Mouse (Mus musculus): Measurements from ENCODE around the gene Nynrin. TPM values are rescaled to one million over a fixed set of nuclear protein-coding genes. Genes with fewer than 3 reads are reported as not detected.

Nynrin gene
- polyA plus RNA-seq, 1 experiment, result 6.2 TPM

GRCm38 (mm10) chr14:55878316-55878940 is 24.6 kb downstream of the Nynrin start:
- no peak for DNase-seq (ENCODE audit: low spot score)

- DNase-seq (ENCODE audit: low spot score), result no peak
These were observed 25.8 kb downstream of the Nynrin start for GRCm38 (mm10) chr14:55879623-55880022.

DNA sequence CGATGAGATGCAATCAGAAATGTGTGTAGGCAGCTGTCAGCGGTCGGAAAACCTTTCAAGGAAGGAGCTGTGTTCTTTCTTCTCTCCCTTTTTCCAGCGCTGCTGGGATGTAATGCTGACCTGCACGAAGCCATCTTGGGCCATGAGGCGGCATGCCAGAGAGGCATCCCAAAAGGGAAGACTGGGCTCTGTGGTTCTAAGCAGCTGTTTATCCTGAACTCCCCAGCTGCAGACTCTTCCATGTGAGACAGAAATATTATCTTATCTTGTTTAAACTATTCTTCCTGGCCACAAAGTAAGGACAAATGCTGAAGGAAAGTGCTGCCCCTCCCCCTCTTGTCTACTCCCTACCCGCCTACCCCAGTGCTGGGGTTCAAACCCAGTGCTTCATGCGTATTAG is 27.2 kb downstream of the Nynrin start:
- DNase-seq (ENCODE audit: low spot score), result no peak

DNA sequence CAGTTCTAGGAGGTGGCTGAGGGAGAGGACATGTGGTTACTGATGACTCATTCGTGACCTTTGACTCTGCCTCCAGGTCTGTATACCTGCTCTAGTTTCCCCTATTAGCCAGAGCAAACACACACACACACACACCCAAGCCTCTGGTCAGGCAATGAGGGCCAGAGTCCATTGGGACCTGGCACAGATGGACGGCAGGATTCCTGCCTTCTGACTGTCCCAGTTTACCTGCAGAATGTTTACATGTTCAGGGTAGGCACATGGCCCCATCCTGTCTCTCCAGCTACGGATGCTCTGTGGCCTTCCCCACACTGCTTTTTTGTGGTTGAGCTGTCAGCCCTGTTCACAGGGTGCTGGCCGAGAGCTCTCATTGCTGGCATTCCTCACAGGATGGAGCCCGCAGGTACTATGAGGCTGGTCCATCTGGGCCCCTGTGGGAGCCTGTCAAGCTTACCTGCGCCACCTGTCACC is 28.4 kb downstream of the Nynrin start:
- DNase-seq (ENCODE audit: low spot score), result peak; percentile 28

DNA sequence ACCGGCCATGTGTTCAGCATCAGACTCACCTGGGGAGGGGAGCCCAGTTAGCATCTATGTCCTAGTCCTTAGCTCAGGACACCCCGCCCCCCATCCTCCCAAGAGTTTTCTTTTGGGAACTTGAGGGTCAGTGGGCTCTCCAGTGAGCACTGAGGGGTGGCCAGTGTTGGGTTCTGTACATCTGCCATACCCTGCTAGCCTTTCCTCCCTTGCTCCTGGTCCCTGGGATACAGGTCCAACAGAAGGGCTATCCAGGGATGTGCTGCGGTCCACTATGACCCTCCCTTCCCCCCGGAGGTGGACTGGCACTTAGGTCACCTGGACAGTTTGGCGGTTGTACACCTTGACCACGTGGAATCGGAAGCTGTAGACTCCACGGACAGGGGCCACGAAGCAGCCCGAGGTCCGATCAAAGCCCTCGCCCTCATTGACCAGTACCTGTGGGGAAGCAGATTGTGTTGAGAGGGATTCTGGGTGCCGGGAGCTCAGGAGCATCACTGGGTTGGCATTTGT is 29.4 kb downstream of the Nynrin start:
- DNase-seq (ENCODE audit: low spot score), result no peak

DNA sequence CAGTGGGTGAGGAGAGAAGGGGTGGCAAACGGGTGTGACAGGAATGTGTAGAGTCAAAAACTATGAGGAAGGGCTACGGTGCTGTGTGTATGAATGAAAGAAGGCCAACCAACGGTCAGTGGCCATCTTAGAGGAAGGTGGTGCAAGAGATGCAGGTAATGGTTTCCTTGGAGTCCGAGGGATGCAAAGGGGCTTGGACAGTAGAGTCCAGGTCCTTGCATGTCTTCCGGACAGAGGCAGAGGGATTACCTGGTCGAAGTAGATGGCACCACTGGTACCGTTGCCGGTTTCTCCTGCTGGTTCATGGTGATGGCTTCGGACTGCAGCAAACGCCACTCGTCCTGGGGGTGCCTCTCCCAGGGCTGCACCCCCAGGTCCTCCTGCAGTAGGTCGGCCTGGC is 29.9 kb downstream of the Nynrin start:
- no peak for DNase-seq (ENCODE audit: low spot score)

DNA sequence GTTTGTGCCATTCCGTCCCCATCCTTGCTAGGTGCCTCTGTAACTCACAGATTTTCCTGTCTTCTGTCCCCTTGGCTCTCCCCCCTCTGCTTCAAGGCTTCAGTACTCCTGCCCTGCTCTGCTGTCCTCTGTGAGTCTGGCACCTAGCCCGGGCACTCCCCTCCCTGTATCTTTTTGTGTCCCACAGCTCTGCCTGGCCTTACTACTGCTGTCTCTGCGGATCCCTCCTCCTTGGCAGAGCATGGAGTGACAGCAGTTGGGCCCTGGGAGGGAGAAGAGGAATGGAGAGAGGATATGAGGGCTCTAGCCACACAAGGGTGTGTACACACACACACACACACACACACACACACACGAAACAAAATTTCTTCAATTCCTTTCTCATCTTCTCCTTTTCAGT is 30.4 kb downstream of the Nynrin start, which contains the start of gene Cbln3:
Gene Cbln3, minus strand, starts transcription at position 227 of the 400 bp plus-strand sequence.
- no peak for DNase-seq (ENCODE audit: low spot score)

DNA sequence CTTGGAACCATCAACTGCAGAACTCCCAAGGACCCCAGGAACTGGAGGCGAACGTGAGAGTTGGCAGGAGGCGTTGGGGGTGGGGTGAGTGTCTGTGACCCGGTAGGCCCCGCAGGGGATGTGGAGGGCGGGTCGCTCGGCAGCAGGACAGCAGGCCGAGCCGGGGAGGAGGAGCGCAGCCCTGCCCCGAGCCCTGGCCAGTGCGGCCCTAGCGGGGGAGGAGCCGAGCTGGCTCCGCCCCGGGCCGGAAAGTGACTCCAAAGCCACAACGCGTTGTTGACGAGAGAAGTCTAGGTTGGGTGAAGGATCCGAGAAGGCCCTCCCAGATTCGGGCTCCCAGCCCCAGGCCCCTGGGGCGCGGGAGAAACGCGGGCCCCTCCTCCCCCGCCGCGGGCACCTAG is 30.9 kb downstream of the Nynrin start, which contains the start of gene Khnyn:
Gene Khnyn, plus strand, starts transcription at position 235 of the 401 bp plus-strand sequence.
- peak; percentile 88 for DNase-seq (ENCODE audit: low spot score)

DNA sequence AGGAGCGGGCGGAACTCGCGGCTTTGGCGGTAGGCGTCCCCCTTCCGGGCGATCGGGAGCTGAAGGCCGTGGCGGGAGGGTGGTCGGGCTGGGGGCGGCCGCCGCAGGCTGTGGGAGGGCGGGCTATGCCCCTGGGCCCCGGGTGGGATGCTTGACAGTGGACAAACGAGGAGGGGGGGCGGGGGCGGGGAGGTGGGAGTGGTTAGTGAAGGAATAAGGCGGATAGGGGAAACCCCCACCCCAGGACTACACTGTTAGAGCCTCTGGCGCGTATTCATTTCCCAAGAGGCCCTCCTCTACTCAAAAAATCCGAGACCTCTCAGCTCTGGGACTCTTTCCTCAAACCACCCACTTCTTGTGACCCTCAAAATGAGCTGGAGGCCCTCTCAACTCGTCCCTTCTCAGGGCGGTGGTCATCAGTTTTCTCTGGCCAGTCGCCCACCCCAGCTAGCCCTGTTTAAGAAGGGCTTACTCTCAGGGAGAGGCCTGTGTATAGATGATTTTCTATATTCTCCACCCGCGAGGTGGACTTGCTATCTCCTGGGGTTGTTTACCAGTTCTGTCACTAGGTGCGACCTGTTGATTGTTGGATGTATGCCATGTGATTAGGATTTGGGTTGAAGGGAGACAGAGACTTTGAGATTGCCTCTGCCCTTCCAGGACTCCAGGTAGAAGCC is 31.4 kb downstream of the Nynrin start:
- DNase-seq (ENCODE audit: low spot score), result no peak

- DNase-seq (ENCODE audit: low spot score), result peak; percentile 40
These were observed 32.0 kb downstream of the Nynrin start for GRCm38 (mm10) chr14:55885791-55886271.

GRCm38 (mm10) chr14:55886571-55887382 is 33.0 kb downstream of the Nynrin start:
- DNase-seq (ENCODE audit: low spot score), result no peak

GRCm38 (mm10) chr14:55897671-55898070 is 43.9 kb downstream of the Nynrin start:
- DNase-seq (ENCODE audit: low spot score), result no peak

DNA sequence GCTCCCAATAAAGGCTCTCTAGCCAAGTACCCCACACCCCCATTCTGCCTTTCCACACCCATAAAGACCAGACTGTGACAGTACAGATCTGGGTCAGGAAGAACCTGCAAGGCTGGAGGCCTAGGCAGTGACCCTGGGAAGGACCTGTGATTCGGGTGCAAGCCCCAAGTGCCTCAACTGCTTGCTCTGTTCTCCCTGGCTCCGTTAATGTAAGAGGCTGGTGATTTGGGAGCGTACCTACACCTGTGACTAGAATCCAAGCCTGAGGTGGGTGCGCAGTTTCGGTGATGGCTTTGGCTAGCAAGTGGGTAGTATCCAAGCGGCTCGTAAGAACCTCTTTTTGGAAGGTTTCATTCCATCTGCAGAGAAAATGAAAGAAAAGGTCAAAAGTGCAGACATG is 45.1 kb downstream of the Nynrin start:
- no peak for DNase-seq (ENCODE audit: low spot score)

DNA sequence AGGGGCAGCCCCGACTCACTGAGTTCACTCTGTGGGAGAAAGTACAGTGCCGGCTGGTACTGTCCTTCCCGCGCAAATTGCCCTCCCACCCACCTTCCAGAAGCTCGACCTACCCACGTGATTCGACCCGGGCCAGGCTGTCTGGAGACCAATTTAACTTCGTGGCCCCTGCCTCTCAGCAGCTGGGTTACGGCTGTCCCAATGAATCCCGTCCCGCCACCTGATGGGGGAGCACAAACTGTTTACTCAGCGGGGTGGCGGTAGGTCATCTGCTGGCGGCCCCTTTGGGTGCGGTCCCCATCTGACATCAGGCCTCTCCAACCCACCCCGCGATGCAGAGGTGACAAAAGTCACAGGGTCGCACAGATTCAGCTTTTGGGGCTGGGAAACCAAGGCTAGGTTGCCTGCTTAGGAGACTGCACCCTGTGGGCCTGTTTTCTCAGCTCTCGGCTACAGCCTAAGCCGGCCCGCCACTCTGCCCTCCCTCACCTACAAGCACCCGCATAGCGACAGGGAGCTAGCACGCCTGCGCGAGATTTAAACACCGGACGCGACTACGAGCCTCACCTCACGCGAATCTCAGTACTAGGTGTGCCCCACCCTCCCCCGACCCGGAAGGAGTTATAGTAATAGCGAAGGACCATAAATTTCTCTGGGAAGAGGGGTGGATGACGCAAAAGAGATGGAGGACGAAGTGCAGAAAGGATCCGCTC is 46.0 kb downstream of the Nynrin start, which contains the start of gene Sdr39u1:
Gene Sdr39u1, minus strand, starts transcription at position 593 of the 713 bp plus-strand sequence.
- DNase-seq (ENCODE audit: low spot score), result peak; percentile 69

DNA sequence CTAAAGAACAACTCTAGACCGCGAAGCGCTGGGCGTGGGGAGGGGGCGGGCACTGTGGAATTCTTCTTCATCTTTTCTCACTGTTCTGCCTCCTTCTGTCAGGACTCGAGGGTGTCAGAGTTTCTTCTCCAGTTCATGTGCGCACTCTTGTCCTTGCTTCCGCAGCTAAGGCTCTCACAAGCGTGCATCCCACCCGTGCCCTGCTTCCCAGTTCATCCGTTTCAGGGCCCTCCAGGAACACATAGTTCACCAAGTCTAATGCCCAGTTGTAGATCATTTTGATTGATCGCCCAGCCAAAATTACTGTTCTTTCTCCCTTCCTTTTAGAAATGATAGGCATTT is 46.6 kb downstream of the Nynrin start:
- no peak for DNase-seq (ENCODE audit: low spot score)

DNA sequence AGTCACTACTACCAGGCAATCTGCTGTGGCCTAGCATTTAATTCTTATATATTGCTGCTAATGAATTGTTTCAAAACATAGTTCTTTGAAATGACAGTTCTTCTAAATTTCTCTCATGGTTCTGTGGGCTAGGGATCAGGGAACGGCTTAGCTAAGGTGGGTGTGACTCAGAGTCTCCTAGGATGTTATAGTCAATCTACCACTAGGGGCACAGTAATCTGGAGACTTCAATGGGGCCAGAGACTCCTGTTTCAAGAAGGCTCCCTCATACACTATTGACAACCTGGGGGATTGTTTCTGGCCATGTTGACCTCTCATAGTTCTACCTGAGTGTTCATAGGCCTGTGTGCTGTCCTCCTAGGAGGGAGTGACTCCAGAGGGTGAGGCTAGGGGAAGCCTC is 51.7 kb downstream of the Nynrin start:
- DNase-seq (ENCODE audit: low spot score), result no peak

- DNase-seq (ENCODE audit: low spot score), result no peak
These were observed 59.6 kb downstream of the Nynrin start for GRCm38 (mm10) chr14:55913406-55913805.

- no peak for DNase-seq (ENCODE audit: low spot score)
These were observed 64.7 kb downstream of the Nynrin start for GRCm38 (mm10) chr14:55918240-55919082.

DNA sequence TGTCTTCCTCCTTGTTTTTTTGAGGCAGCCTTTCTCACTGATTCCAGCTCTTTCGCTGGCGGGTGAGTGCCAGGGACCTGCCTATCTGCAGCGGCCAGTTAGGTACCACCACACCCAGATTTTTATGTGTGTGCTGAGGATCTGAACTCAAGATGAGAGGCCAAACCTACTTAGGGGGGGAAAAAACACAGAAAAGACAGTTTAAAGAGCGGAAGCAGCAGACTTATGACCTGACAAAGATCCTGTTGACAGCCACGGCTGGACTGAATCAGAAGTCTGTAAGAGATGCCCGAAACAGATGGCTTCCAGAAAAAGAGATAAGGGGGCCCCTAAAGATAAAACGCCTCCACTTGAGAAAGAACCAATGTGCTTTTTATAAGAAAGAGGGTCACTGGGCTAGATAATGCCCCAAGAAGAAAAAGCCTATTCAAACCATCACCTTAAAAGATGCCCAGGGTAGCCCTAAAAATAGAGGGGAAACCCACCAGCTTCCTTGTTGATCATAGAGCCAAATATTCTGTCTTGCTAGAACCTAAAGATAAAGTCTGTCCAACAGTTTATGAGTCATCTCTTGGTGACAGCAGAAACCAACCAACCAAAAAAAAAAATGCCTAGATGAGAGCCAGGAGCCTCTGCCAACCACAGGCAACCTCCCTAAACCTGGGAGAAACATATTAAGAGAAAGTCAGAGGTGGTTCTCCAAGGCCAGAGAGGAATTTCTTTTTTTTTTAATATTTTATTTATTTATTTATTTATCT is 68.8 kb downstream of the Nynrin start:
- no peak for DNase-seq (ENCODE audit: low spot score)

Measured in urinary bladder, adult 2 months (tissue).